Mouse (Mus musculus) intestine, embryonic 15.5 days (tissue): ENCODE results near the gene Psmc3ip. TPM values are rescaled to one million over a fixed set of nuclear protein-coding genes. Genes with fewer than 3 reads are reported as not detected.

Experiments used
- ATAC-seq: fragments of 200-750 bp; cut with Nextera tagmentation; 2 replicates; pipeline ENCODE4 v1.8.0; 2017; ENCODE audit warnings: moderate TSS enrichment, moderate library complexity
- H3K27ac ChIP-seq: fragments of 300-500 bp; sonication (generic); 2 replicates; pipeline ENCODE4 v1.5.1; 2015; ENCODE audit warnings: mild to moderate bottlenecking, inconsistent platforms
- H3K27me3 ChIP-seq: fragments of 300-500 bp; sonication (generic); replicated peaks from 2 replicates; pipeline ENCODE4 v1.6.1; 2015; ENCODE audit warnings: inconsistent platforms
- H3K36me3 ChIP-seq: fragments of 300-500 bp; sonication (generic); 2 replicates; pipeline ENCODE4 v1.6.1; 2015; ENCODE audit warnings: inconsistent platforms
- H3K4me1 ChIP-seq: fragments of 300-500 bp; sonication (generic); replicated peaks from 2 replicates; pipeline ENCODE4 v1.6.1; 2015; ENCODE audit warnings: inconsistent platforms
- H3K4me2 ChIP-seq: fragments of 300-500 bp; sonication (generic); replicated peaks from 2 replicates; pipeline ENCODE4 v1.6.1; 2015; ENCODE audit warnings: mild to moderate bottlenecking, inconsistent platforms
- H3K4me3 ChIP-seq: fragments of 300-500 bp; sonication (generic); replicated peaks from 2 replicates; pipeline ENCODE4 v1.5.1; 2015; ENCODE audit warnings: inconsistent platforms
- H3K9ac ChIP-seq: fragments of 300-500 bp; sonication (generic); 2 replicates; pipeline ENCODE4 v1.6.1; 2015; ENCODE audit warnings: inconsistent platforms
- H3K9me3 ChIP-seq: fragments of 300-500 bp; sonication (generic); 2 replicates; pipeline ENCODE4 v1.6.1; 2016; ENCODE audit warnings: inconsistent platforms
- WGBS: fragments of 180-500 bp; shearing (Covaris S2); methylation state at CpG from one replicate; pipeline ENCODE4 v1.1.7; 2015; 5-methylcytosine and 5-hydroxymethylcytosine counted together
- polyA plus RNA-seq: library from polyadenylated mRNA; unstranded; fragments of >200 nt; fragmentation: Nextera tagmentation; extraction: Ambion mirVana; gene quantifications from 2 replicates; pipeline ENCODE4 v1.2.1, GENCODE M21; 2015

Psmc3ip gene
- polyA plus RNA-seq, 1 experiment from 2014 or later, result 22.6 TPM

DNA sequence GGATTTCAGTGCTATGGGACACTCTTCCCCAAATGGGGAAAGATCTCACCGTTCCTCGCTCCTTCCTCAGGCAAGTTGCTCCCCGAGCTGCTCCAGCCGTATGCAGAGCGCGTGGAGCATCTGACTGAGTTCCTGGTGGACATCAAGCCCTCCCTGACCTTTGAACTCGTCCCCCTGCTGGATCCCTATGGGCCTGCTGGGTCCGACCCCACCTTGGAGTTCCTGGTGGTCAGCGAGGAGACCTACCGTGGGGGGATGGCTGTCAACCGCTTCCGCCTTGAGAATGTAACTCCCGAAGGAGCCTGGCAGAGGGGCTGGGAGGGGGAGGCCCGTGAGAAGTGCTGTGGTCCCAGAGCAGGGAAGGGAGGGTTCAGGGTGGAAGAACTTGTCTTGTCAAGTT, 11.0 kb downstream of the Psmc3ip start:
- no peak for ATAC-seq
- no peaks in the 10 kb centered on the region for H3K9me3 ChIP-seq
- peaks cover 17% of the 10 kb centered on the region for H3K27me3 ChIP-seq
- H3K27ac ChIP-seq, result no peak overlapping the region
- WGBS, result 83% methylated on average over 14 of the region's 14 CpGs
- H3K4me1 ChIP-seq, result peaks cover 38% of the 10 kb centered on the region
- no peak overlapping the region for H3K4me3 ChIP-seq
- no peak overlapping the region for H3K9ac ChIP-seq
- H3K36me3 ChIP-seq, result peaks cover 2% of the 10 kb centered on the region; the same call in 1 of the 2 replicates
- no peak overlapping the region for H3K4me2 ChIP-seq

DNA sequence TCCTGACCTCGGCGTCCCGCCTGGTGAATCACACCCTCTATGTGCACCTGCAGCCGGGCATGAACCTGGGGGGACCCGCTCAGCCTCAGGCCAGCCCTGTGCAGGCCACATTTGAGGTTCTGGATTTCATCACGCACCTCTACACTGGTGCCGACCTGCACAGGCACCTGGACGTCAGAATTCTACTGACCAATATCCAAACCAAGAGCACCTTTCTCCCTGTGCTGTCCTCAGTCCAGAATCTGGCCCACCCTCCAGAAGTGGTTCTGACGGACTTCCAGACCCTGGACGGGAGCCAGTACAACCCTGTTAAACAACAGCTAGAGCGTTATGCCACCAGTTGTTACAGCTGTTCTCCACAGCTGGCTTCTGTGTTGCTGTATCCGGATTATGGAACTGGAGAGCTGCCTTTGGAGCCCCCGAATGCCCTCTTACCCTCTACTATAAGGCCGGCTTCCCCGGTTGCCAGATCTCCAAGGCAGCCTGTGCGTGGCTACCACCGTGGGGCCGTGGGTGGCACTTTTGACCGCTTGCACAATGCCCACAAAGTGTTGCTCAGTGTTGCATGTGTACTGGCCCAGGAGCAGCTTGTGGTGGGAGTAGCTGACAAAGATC, 12.0 kb downstream of the Psmc3ip start:
- no peak for ATAC-seq
- peak overlapping the region; percentile 89 for H3K9ac ChIP-seq
- H3K9me3 ChIP-seq, result no peaks in the 10 kb centered on the region
- H3K4me2 ChIP-seq, result peak overlapping the region; percentile 97
- H3K36me3 ChIP-seq, result no peaks in the 10 kb centered on the region
- peaks cover 27% of the 10 kb centered on the region for H3K27me3 ChIP-seq
- peak overlapping the region; percentile 93 for H3K27ac ChIP-seq
- peak overlapping the region; percentile 83 for H3K4me3 ChIP-seq
- WGBS, result 31% methylated on average over 19 of the region's 19 CpGs
- H3K4me1 ChIP-seq, result peaks cover 38% of the 10 kb centered on the region

DNA sequence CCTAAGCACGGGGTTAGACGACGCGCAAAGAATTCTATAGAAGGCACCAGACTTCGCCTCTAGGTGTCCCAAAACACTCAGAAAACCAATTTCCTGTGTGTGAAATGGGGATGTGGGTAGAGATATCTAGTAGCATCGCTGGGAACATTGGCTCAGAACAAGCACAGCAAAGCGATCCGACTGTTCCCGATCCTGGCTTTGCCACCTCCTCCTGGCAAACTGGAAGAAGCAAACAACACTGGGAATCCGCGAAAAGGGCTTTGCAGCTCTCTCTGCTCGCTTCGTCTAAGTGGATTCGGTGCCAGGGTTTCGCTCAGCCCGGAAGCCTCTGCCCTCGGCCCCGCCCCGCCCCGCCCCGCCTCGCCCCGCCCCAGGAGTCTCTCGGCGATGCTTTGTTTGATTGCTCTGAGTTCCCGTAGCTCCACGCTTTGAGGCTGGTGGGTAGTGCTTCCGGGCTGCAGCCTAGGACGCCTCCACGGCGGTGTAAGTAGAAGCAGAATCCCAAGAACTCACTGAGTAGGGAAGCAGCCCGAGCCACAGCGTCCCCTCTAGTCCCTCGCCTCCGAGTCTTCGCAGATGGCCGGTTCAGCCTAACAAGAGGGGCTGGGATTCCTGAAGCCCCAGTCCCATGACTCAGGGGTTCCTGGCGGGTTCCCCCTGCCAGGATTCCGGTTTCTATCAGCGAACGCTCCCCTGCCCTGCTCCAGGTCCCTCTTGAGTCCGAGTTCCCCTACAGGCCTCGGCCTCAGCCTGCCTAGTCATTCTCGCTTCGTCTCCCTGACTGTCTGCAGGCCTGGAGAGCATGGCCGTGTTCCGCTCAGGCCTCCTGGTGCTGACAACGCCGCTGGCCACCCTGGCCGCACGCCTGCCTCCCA, 12.8 kb downstream of the Psmc3ip start, which contains the start of gene Coasy:
TSS of gene Coasy (plus strand) at position 358 of the 875 bp plus-strand sequence.
- peak; percentile 91 for ATAC-seq

DNA sequence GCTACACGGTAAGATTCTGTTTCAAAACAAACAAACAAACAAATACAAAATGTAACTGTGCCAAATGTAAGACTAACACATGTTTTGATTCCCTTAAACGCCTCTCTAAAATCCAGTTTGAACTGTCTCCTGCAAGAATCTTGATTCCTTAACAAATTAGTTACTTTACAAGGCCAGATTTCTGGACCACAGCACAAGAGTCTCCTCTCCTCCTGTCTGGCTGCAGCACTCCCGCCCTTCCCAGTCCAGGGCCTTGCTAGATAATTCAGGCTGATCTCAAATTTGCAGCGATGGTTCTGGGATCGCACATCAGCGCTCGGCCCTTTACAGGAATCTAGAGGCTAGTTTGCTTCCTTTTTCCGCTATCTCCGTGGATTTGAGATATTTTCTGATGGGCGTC, 13.6 kb downstream of the Psmc3ip start:
- Histone ChIP-seq H3K27ac (peak overlapping the region; percentile 81; the same call in 1 of the 2 replicates), H3K9ac (peak overlapping the region; percentile 17; the same call in 1 of the 2 replicates), H3K4me1 (peaks cover 27% of the 10 kb centered on the region), H3K36me3 (no peaks in the 10 kb centered on the region), H3K9me3 (no peaks in the 10 kb centered on the region), H3K27me3 (peaks cover 39% of the 10 kb centered on the region), H3K4me3 (peak overlapping the region; percentile 83), H3K4me2 (peak overlapping the region; percentile 97)
- 6% methylated on average over 10 of the region's 10 CpGs for WGBS
- ATAC-seq, result no peak

More for the DNA sequence above, 12.8 kb downstream of the Psmc3ip start, which contains the start of gene Coasy:
- H3K27ac ChIP-seq, result peak within 1 kb of the TSS; percentile 93
- H3K9ac ChIP-seq, result peak within 1 kb of the TSS; percentile 89
- no peaks in the 10 kb centered on the region for H3K36me3 ChIP-seq
- H3K4me2 ChIP-seq, result peak within 1 kb of the TSS; percentile 97
- H3K9me3 ChIP-seq, result no peaks in the 10 kb centered on the region
- peaks cover 30% of the 10 kb centered on the region for H3K4me1 ChIP-seq
- peaks cover 35% of the 10 kb centered on the region for H3K27me3 ChIP-seq
- peak within 1 kb of the TSS; percentile 83 for H3K4me3 ChIP-seq
- under 1% methylated on average over 51 of the region's 51 CpGs for WGBS

DNA sequence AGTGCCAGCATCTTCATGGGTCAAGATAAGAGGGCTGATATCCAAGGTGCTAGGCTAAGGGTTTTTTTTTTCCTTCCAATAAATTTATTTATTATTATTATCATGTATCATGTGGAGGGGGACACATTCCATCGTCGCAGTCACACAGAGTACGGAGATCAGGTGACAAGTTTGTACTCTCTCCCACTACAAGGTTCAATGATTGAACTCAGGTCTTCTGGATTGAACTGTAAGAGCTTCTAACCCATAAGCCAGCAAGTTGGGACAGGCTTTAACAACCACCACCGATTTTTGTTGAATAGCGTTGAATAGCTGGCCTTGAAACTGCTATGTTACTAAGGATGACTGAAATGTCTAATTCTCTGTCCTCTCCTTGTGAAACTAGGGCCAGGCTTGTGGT, 14.8 kb downstream of the Psmc3ip start:
- H3K36me3 ChIP-seq, result no peaks in the 10 kb centered on the region
- no peak overlapping the region for H3K4me3 ChIP-seq
- H3K27ac ChIP-seq, result no peak overlapping the region
- no peak for ATAC-seq
- H3K27me3 ChIP-seq, result peaks cover 39% of the 10 kb centered on the region
- no peak overlapping the region for H3K9ac ChIP-seq
- WGBS, result 73% methylated on average over 5 of the region's 5 CpGs
- no peak overlapping the region for H3K4me2 ChIP-seq
- no peaks in the 10 kb centered on the region for H3K9me3 ChIP-seq
- H3K4me1 ChIP-seq, result peaks cover 15% of the 10 kb centered on the region

DNA sequence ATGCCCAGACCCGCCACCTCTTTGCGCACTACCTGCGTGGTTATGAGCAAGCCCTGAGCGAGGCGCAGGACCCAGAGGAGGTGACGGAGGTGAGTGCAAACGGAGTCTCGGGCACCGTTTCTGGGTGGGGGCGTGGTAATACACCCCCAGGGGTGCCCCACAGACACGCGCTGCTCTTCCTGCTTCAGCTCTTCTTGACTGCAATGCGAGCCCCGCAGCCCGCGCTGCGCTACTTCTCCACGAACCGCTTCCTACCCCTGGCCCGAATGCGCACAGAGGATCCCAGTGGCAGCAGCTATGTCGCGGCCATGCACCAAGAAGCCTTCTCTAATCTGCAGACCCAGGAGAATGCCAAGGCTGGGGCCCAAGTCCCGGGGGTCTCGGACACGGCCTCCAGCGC, 15.5 kb downstream of the Psmc3ip start:
- no peak overlapping the region for H3K27ac ChIP-seq
- H3K4me1 ChIP-seq, result peaks cover 15% of the 10 kb centered on the region
- H3K9me3 ChIP-seq, result no peaks in the 10 kb centered on the region
- no peak overlapping the region for H3K9ac ChIP-seq
- peak overlapping the region; percentile 45 for H3K4me2 ChIP-seq
- 4% methylated on average over 27 of the region's 27 CpGs for WGBS
- peak overlapping the region; percentile 2 for H3K4me3 ChIP-seq
- no peaks in the 10 kb centered on the region for H3K36me3 ChIP-seq
- peaks cover 39% of the 10 kb centered on the region for H3K27me3 ChIP-seq
- ATAC-seq, result no peak

DNA sequence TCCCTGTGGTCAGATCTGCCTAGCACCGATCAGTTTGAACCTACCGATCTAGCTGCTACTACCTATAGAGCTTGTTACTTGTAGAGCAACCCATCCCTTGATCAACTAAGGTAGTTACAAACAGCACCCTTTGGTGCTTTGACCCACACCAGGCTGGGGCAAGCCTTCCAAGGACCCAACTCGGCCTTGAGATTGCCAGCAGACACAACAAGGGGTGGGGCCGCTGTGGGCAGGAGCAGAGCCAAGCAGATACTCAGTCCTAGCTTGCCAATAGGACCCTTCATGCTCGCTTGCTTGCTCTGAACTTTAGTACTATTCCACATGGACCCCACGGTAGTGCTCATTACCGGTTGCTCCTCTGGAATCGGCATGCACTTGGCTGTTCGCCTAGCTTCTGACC, 17.1 kb downstream of the Psmc3ip start, which contains the start of gene Hsd17b1:
TSS of gene Hsd17b1 (plus strand) at position 291 of the 400 bp plus-strand sequence.
- 75% methylated on average over 9 of the region's 9 CpGs for WGBS
- ATAC-seq, result no peak
- no peaks in the 10 kb centered on the region for H3K9me3 ChIP-seq

DNA sequence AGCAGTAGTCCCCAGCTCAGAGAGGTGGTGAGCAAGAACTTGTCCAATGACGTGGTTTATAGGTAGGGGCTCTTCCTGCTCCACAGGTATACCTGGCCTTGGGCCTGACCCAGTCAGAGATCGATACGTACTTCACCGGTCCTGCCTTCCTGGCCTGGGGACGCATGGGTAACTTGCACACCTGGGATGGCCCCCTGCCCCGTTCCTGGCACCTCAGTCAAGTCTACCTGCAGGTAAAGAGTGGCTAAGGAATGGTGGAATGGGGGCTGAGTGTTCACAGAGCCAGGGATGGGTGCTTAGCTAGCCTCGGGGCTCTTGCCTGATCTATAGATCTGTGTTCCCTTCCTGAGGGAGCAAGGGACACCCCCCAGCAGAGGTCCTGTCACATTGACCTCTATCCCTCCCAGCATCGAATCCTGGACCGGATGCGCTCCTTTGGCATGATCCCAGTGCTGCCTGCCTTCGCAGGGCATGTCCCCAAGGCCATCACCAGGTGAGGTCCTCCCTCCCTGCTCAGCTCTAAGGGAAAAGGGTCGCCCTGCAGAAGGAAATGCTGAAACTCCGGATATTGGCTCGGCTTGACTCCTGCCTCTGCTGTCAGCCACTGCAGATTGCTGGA, 23.3 kb downstream of the Psmc3ip start:
- no peak for ATAC-seq
- no peak overlapping the region for H3K4me3 ChIP-seq
- no peaks in the 10 kb centered on the region; the same call in 1 of the 2 replicates for H3K27me3 ChIP-seq
- no peak overlapping the region for H3K27ac ChIP-seq
- no peak overlapping the region for H3K4me2 ChIP-seq
- WGBS, result 72% methylated on average over 14 of the region's 14 CpGs
- peaks cover 11% of the 10 kb centered on the region; the same call in 1 of the 2 replicates for H3K4me1 ChIP-seq
- H3K9ac ChIP-seq, result no peak overlapping the region
- no peaks in the 10 kb centered on the region for H3K36me3 ChIP-seq
- no peaks in the 10 kb centered on the region for H3K9me3 ChIP-seq

More for the DNA sequence above, 17.1 kb downstream of the Psmc3ip start, which contains the start of gene Hsd17b1:
- Histone ChIP-seq H3K4me3 (no peak within 1 kb of the TSS), H3K27me3 (peaks cover 39% of the 10 kb centered on the region), H3K4me2 (no peak within 1 kb of the TSS), H3K36me3 (no peaks in the 10 kb centered on the region), H3K27ac (no peak within 1 kb of the TSS), H3K9ac (no peak within 1 kb of the TSS), H3K4me1 (peaks cover 4% of the 10 kb centered on the region)

DNA sequence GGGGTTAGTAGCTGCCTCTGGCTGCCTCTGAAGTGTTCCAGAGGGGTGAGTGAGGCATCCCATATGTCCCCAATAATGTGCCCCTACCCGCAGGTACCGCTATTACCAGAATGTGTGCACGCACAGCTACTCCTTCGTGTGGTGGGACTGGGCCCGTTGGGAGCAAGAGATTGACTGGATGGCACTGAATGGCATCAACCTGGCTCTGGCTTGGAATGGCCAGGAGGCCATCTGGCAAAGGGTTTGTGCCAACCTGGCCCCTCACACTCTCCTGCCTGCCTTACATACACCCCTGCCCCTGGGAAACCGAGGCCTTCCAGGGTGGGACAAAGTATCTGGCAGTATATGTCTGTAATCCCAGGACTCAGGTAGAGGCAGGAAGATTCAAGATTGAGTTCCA, 24.2 kb downstream of the Psmc3ip start:
- Histone ChIP-seq H3K4me3 (peak overlapping the region; percentile 77; the same call in 1 of the 2 replicates), H3K36me3 (no peaks in the 10 kb centered on the region), H3K9ac (no peak overlapping the region), H3K9me3 (no peaks in the 10 kb centered on the region), H3K27ac (no peak overlapping the region), H3K4me2 (peak overlapping the region; percentile 99), H3K4me1 (peaks cover 16% of the 10 kb centered on the region; the same call in 1 of the 2 replicates), H3K27me3 (no peaks in the 10 kb centered on the region; the same call in 1 of the 2 replicates)
- 79% methylated on average over 6 of the region's 6 CpGs for WGBS
- ATAC-seq, result no peak

DNA sequence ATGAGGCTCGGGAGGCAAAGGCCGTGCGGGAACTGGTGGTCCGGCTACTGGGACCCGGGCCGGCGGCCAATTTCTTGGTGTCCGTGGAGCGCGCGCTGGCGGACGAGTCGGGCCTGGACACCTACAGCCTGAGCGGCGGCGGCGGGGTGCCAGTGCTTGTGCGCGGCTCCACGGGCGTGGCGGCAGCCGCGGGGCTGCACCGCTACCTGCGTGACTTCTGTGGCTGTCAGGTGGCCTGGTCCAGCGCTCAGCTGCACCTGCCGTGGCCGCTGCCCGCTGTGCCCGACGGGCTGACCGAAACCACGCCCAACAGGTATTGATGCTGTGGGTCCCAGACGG, 25.1 kb downstream of the Psmc3ip start:
- Histone ChIP-seq H3K27me3 (no peaks in the 10 kb centered on the region; the same call in 1 of the 2 replicates), H3K9ac (peak overlapping the region; percentile 82), H3K4me1 (peaks cover 16% of the 10 kb centered on the region; the same call in 1 of the 2 replicates), H3K27ac (no peak overlapping the region), H3K9me3 (no peaks in the 10 kb centered on the region), H3K4me2 (peak overlapping the region; percentile 99), H3K4me3 (peak overlapping the region; percentile 77), H3K36me3 (no peaks in the 10 kb centered on the region)
- WGBS, result 0% methylated on average over 36 of the region's 36 CpGs
- peak; percentile 77 for ATAC-seq

DNA sequence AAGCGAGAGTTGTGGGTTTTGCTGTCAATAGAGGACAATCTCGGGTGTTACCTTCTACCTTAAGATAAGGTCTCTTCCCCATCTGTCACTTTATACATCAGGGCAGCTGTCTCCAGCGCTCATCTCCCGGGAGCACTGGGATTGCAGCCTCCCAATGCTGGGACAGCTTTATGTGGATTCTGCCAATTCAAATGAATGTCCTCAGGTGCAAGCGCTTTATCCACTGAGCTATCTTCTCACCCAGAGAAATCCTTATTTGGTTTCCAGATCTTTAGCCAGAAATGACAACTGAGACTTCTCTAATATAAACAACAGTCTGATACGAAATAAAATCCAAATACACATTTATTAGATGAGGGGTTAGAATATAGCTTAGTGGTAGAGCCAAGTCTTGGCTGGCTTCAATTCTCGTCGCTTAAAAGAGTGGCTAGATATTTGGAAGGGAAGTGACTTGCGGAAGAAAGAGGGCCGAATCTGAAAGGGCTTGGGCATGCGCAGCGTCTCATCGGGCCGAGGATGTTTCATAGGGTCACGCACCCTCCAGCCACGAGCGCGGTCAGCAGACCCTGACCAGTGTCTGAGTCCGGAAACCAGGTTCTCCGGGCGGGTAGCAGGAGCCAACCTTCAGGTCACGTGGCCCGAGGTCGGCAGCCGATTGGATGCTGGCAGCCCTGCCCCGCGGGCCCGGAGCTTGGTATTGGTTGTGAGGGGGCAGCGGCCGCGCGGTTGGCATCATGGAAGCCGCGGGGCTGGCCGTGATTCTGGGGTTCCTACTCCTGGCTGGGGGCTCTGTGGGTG, 25.6 kb downstream of the Psmc3ip start, which contains the start of gene Naglu:
TSS of gene Naglu (plus strand) at position 622 of the 798 bp plus-strand sequence.
- H3K36me3 ChIP-seq, result no peaks in the 10 kb centered on the region
- no peaks in the 10 kb centered on the region for H3K9me3 ChIP-seq
- H3K4me2 ChIP-seq, result peak within 1 kb of the TSS; percentile 99
- peak within 1 kb of the TSS; percentile 82 for H3K9ac ChIP-seq
- 5% methylated on average over 35 of the region's 35 CpGs for WGBS
- H3K27me3 ChIP-seq, result no peaks in the 10 kb centered on the region; the same call in 1 of the 2 replicates
- H3K27ac ChIP-seq, result no peak within 1 kb of the TSS
- peak; percentile 92 for ATAC-seq
- H3K4me1 ChIP-seq, result peaks cover 19% of the 10 kb centered on the region; the same call in 1 of the 2 replicates
- peak within 1 kb of the TSS; percentile 77 for H3K4me3 ChIP-seq
